Mouse (Mus musculus) megakaryocyte, adult 5-6 weeks (primary cell): ENCODE data around the gene Defb29. TPM values are rescaled to one million over a fixed set of nuclear protein-coding genes. Genes with fewer than 3 reads are reported as not detected.

Source experiments
- ATAC-seq: 2 replicates; pipeline ENCODE4 v1.8.0; 2016; ENCODE audit warnings: mild to moderate bottlenecking, inconsistent platforms; ENCODE audit not compliant: poor library complexity, severe bottlenecking
- total RNA-seq, 2 experiments: library from RNA; stranded (forward) in 1 of 2; stranded (reverse) in 1 of 2; fragments of 153-499, 151-499 nt in 1 of 2; fragments of 221-1000, 200-1000 nt in 1 of 2; gene quantifications; 2 replicates each; pipeline versions ENCODE4 v1.2.3 to v1.2.4; 2015 to 2017

Gene Defb29
- not detected in 2 replicates for total RNA-seq (2015)
- total RNA-seq (2017) = not detected in 2 replicates

GRCm38 (mm10) chr2:152539944-152540710 lies at the start of gene Defb29:
Gene Defb29, minus strand, starts transcription at chr2:152540098.
- ATAC-seq = no peak

DNA sequence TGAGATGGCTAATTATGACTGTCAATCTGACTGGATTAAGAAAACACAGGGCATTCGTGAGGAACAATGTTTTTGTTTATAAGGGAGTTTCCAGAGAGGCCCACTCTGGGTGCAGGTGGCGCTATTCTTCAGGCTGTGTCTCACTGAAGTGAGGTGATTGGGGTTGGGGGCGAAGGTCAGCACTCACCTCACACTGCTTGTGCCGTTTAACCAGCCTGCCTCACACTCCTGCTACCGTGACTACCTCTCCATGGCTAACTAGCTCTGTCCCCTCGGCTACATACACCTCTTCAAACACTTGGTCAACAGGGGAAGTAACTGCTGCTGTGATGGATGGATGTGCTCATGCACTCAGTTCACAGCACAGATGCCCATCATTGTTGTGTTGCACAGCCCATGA lies 49.1 kb upstream of the Defb29 start:
- ATAC-seq = no peak

DNA sequence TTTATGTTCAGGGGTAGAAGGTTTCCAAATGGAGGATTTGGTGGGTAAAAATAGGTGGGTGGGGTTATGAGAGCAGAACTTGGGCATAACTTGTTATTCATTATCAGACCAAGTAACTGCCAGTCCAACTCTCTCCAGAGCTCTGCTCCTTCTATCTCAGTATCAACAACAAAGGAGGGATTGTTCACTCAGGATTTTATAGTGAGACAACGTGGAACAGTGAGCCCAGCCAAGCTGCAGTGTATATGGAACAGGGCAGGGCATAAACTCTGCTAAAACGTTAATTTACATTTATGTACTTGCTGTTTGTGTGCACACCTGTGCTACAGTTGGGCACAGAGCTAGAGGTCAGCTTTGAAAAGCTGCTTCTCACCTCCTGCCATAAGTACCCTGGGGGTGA lies 48.6 kb upstream of the Defb29 start:
- no peak for ATAC-seq

DNA sequence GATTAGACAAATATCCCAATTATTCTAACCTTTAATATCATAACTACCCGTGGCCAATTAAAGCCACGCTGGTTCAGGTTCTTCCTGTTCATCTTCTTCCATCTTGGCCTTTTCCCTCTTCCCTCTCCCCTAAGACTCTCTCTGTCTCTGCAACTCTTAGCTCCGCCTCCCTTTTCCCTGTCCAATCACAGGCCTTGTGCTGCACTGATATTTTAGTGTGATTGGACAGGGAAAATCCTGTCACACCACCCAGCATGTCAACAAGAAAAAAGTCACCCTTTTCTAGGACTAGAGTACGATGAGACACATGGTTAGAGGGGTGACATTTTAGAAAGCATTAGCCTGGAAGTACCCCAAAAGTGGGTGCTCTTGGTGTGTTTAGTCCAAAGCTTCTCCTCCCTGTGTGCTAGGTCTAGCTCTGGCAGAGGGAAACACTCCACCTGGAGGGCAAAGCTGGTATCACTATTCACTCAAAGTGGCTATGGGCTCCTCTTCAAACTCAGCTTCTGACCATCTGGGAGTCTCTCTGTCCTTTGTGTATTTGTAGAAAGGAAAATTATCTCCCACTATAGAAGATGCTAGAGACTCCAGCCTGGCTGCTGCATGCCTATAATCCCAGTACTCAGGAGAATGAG lies 47.1 kb upstream of the Defb29 start:
- ATAC-seq = no peak

GRCm38 (mm10) chr2:152580612-152581011 lies 40.7 kb upstream of the Defb29 start:
- no peak for ATAC-seq

DNA sequence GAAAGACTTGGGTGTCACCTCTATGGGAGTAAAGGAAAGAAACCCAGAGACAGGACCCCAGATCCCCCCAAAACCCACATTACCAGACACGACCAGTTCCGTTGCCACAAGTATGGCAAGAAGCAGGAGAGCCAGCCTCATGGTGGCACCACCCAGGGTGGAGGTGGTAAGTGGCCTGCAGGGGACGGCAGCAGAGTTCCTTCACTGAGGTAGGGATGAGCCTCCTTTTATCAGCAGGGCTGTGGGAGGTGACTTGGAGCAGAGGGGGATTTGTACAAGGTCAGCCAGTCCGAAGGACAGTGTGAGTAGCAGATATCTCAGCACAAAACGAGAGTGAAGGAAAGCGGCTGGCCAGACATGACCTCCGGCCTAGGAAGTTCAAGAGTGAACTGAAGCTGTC lies 40.2 kb upstream of the Defb29 start, which contains the start of gene Defb19:
Gene Defb19, minus strand, starts transcription at position 206 of the 400 bp plus-strand sequence.
- no peak for ATAC-seq

- no peak for ATAC-seq
Measured at GRCm38 (mm10) chr2:152573484-152573883, 33.6 kb upstream of the Defb29 start.

DNA sequence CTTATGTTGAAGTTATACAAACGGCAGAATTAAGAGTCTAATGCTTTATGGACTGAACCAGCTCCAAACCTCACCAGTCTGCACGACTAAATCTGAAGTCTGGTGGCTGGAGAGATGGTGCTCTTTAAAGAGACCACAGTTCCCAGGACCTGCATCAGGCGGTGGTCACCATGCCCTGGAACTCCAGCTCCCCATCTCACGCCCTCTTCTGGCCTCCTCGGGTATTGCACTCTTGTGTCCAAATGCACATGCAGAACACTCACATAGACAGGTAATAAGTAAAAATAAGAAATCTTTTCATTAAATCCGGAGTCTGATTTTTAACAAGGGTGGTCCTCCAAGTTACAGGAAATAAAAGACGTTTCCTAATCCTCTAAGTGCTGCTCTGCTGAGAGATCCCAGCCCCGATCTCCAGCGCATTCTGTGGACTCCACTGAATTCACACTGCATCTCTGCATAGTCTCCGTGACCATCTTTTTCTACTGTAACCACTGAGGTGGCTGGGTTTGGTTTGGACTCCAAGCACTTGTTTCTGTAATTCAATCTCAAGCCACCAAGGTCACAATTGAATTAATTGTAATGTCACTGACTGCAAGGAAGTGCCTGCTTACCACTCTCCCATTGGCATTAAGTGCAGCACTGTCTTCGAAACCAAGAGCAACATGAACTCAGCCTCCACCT lies 32.4 kb upstream of the Defb29 start, which contains the start of gene Defb21:
Gene Defb21, plus strand, starts transcription at position 631 of the 681 bp plus-strand sequence.
- ATAC-seq = no peak

GRCm38 (mm10) chr2:152570313-152570712 lies 30.4 kb upstream of the Defb29 start:
- no peak for ATAC-seq

- ATAC-seq = no peak
Measured at GRCm38 (mm10) chr2:152569881-152570280, 30.0 kb upstream of the Defb29 start.

- ATAC-seq = no peak
Measured at GRCm38 (mm10) chr2:152569038-152569437, 29.1 kb upstream of the Defb29 start, which contains the start of gene Gm17416. Gene Gm17416, plus strand, starts transcription at chr2:152569338.

- no peak for ATAC-seq
Measured at GRCm38 (mm10) chr2:152556655-152557054, 16.8 kb upstream of the Defb29 start.

GRCm38 (mm10) chr2:152553774-152554423 lies 14.0 kb upstream of the Defb29 start:
- no peak for ATAC-seq

GRCm38 (mm10) chr2:152548124-152548523 lies 8.2 kb upstream of the Defb29 start:
- ATAC-seq = no peak

GRCm38 (mm10) chr2:152544691-152545090 lies 4.8 kb upstream of the Defb29 start:
- peak; percentile 43; the same call in 1 of the 2 replicates for ATAC-seq

- no peak for ATAC-seq
Measured at GRCm38 (mm10) chr2:152543478-152543877, 3.6 kb upstream of the Defb29 start.

DNA sequence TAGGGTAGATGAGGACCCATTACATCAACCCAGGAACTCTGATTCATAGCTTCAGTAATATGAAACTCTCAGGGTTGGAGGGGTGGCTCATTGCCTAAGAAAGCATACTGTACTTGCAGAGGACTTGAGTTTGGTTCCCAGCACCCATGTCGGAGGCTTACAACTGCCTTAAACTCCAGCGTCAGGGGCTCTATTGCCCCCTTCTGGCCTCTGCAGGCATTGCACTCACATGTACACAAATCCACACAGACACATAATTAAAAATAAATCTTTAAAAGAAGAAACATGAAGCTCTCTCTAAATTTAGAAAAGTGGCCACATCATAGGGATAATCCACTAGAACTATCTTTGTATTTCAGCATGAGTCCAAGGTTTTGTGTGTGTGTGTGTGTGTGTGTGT lies 3.0 kb upstream of the Defb29 start:
- no peak for ATAC-seq

GRCm38 (mm10) chr2:152541979-152542378 lies 2.1 kb upstream of the Defb29 start:
- peak; percentile 88 for ATAC-seq

DNA sequence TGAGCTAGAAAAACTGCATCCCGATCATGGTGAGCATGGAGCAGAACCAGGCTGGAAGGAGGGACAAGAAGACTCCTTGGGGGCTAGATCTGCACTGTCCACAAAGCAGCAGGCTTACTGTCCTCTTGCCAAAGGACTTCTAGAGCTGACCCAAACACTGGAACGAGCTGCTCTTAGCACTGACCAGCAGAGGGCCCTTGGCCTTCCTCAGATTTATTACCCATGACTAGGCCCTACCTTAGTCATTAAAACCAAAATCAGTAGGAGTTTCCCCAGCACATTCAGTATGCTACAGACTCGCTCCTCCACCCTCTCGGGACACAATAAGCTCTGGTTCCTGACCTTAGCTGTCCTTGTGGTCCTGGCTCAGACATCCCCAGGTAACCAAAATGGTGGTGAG lies 21.9 kb downstream of the Defb29 start, which contains the start of gene Defb28:
Gene Defb28, plus strand, starts transcription at position 275 of the 400 bp plus-strand sequence.
- no peak for ATAC-seq

DNA sequence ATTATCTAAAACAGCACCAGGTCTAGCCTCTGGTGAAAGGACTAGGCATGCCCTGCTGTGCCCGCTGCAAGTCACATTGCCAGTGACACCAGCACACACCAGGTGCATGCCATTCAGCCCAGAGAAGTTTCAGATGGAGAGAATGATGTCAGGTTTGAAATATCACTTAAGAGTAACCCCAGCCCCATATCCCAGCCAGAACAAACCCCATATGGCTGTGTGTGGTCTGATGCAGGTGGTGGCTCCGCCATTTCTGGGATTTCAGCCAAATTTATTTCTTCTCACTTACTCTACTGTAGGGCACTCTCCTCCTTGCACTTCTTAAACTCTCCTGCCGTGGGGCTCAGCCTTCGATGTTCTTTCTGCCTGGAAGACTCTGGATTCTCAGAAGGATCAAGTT lies 23.8 kb downstream of the Defb29 start:
- ATAC-seq = no peak

DNA sequence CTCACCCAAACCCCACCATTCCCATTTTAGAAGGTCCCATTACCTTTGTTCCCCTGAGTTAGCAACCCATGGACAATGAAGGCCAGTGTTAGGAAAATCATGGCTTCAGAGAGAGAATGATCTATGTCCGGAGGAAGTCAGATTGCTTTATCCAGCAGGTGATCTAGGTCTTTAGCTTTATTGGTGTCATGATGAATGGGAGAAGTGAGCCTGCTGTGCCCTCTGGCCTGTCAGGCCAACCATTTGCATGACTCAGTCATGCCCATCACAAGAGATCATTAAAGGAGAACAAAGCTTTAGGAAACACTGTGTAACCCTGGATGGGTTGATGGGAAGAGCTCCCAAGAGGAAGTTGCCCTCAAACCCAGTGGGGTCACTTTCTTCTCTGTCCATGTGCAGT lies 28.3 kb downstream of the Defb29 start, which contains the start of gene Defb26:
Gene Defb26, minus strand, starts transcription at position 101 of the 400 bp plus-strand sequence.
- no peak for ATAC-seq
